Mouse (Mus musculus) neural tube, embryonic 15.5 days (tissue): ENCODE measurements around the gene Gm20388. TPM values are rescaled to one million over a fixed set of nuclear protein-coding genes. Genes with fewer than 3 reads are reported as not detected.
A peak's percentile ranks its signal among the peaks of the same experiment; 100 is the strongest.

Source experiments
- ATAC-seq: fragments of 200-750 bp; cut with Nextera tagmentation; 2 replicates; pipeline ENCODE4 v1.8.0; 2017; ENCODE audit warnings: mild to moderate bottlenecking, moderate TSS enrichment, moderate library complexity; ENCODE audit not compliant: low FRiP score
- H3K27ac ChIP-seq: fragments of 300-500 bp; sonication (generic); replicated peaks from 2 replicates; pipeline ENCODE4 v1.5.1; 2015; ENCODE audit warnings: mild to moderate bottlenecking, inconsistent platforms
- H3K27me3 ChIP-seq: fragments of 300-500 bp; sonication (generic); replicated peaks from 2 replicates; pipeline ENCODE4 v1.6.1; 2015; ENCODE audit warnings: inconsistent platforms
- H3K36me3 ChIP-seq: fragments of 300-500 bp; sonication (generic); 2 replicates; pipeline ENCODE4 v1.6.1; 2015; ENCODE audit warnings: inconsistent platforms
- H3K4me1 ChIP-seq: fragments of 300-500 bp; sonication (generic); 2 replicates; pipeline ENCODE4 v1.6.1; 2015; ENCODE audit warnings: inconsistent platforms
- H3K4me2 ChIP-seq: fragments of 300-500 bp; sonication (generic); 2 replicates; pipeline ENCODE4 v1.6.1; 2015; ENCODE audit warnings: inconsistent platforms, mild to moderate bottlenecking, moderate library complexity
- H3K4me3 ChIP-seq: fragments of 300-500 bp; sonication (generic); replicated peaks from 2 replicates; pipeline ENCODE4 v1.5.1; 2015; ENCODE audit warnings: mild to moderate bottlenecking, inconsistent platforms
- H3K9ac ChIP-seq: fragments of 300-500 bp; sonication (generic); replicated peaks from 2 replicates; pipeline ENCODE4 v1.6.1; 2015; ENCODE audit warnings: mild to moderate bottlenecking, inconsistent platforms
- H3K9me3 ChIP-seq: fragments of 300-500 bp; sonication (generic); replicated peaks from 2 replicates; pipeline ENCODE4 v1.6.1; 2016; ENCODE audit warnings: inconsistent platforms
- WGBS: fragments of 180-500 bp; shearing (Covaris S2); methylation state at CpG from one replicate; pipeline ENCODE4 v1.1.7; 2015; ENCODE audit warnings: mixed read lengths; 5-methylcytosine and 5-hydroxymethylcytosine counted together
- polyA plus RNA-seq: library from polyadenylated mRNA; unstranded; fragments of >200 nt; fragmentation: Nextera tagmentation; extraction: Ambion mirVana; gene quantifications from 2 replicates; pipeline ENCODE4 v1.2.1, GENCODE M21; 2015

The Gm20388 gene
- polyA plus RNA-seq, 1 experiment from 2014 or later: not detected

DNA sequence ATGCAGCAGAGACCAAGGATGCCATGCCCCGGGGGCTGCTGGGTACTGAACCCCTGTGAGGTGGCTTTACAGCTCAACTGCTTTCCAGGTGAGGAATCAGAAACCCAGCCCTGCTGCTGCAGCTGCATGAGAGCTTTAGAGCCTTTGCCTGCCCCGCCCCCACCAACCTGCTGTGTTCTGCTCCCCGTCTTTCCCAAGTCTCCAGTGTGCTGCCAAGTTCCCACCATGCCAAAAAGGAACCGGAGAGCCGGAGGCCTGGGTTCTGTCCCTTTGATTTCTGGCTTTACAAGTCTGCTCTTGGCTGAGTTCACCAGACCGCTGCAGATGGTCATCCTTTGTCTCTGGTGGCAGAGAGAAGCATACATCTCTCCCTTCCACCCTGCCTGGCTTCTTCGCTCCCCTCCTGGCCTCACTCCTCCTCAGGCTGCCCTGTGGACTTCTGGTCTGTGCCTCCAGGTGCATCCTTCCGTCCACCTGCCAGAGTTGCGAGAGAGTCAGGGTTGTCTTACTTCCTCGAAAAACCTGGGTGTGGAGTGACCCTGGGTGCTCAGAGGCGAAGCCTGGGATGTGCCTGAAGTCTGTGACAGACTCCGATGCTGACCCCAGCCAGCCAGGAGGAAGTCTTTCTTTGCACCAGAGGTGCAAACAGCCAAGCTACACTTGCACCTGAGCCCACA is 1086.4 kb downstream of the Gm20388 start:
- no peak for ATAC-seq
- Histone ChIP-seq H3K9ac (no peak overlapping the region), H3K27me3 (no peaks in the 10 kb centered on the region), H3K4me1 (no peaks in the 10 kb centered on the region; the same call in 1 of the 2 replicates), H3K4me2 (no peak overlapping the region), H3K4me3 (no peak overlapping the region), H3K9me3 (no peaks in the 10 kb centered on the region), H3K36me3 (no peaks in the 10 kb centered on the region), H3K27ac (no peak overlapping the region)
- 70% methylated on average over 12 of the region's 12 CpGs for WGBS

- Histone ChIP-seq H3K27me3 (no peaks in the 10 kb centered on the region), H3K4me3 (no peak overlapping the region), H3K9ac (no peak overlapping the region), H3K9me3 (no peaks in the 10 kb centered on the region), H3K27ac (no peak overlapping the region), H3K36me3 (no peaks in the 10 kb centered on the region), H3K4me1 (peaks cover 7% of the 10 kb centered on the region), H3K4me2 (no peak overlapping the region)
- 83% methylated on average over 9 of the region's 9 CpGs for WGBS
- ATAC-seq: no peak
These were observed 1087.3 kb downstream of the Gm20388 start for GRCm38 (mm10) chr8:120997926-120998325.

GRCm38 (mm10) chr8:120998966-120999365 is 1088.3 kb downstream of the Gm20388 start:
- H3K27me3 ChIP-seq: no peaks in the 10 kb centered on the region
- no peak overlapping the region for H3K4me3 ChIP-seq
- no peak overlapping the region for H3K9ac ChIP-seq
- H3K27ac ChIP-seq: no peak overlapping the region
- peaks cover 13% of the 10 kb centered on the region for H3K4me1 ChIP-seq
- no peaks in the 10 kb centered on the region for H3K9me3 ChIP-seq
- no peak overlapping the region for H3K4me2 ChIP-seq
- H3K36me3 ChIP-seq: no peaks in the 10 kb centered on the region
- 74% methylated on average over 14 of the region's 14 CpGs for WGBS
- no peak for ATAC-seq

DNA sequence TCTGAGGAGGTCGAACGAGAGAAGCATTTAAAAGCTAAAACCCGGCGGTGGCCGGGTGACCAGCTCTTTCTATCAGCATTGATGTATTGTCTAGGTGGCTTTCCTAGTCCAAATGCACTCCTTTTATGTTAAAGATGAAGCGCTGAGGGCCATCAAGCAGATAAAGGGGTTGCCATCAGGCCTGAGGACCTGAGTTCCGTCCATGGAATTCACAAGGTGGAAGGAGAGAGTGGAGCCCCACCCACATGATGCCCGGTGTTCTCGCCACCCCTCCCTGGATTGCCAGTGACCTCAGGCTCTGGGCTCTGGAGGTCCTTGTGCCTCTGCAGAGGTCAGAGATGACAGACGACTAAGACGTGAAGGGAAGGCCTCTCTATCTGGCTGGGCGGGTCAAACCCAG is 1091.3 kb downstream of the Gm20388 start:
- no peak overlapping the region for H3K4me2 ChIP-seq
- WGBS: 80% methylated on average over 12 of the region's 12 CpGs
- no peak for ATAC-seq
- no peak overlapping the region for H3K27ac ChIP-seq
- no peak overlapping the region for H3K4me3 ChIP-seq
- H3K4me1 ChIP-seq: peaks cover 13% of the 10 kb centered on the region
- no peaks in the 10 kb centered on the region for H3K27me3 ChIP-seq
- H3K36me3 ChIP-seq: no peaks in the 10 kb centered on the region
- H3K9me3 ChIP-seq: peaks cover 9% of the 10 kb centered on the region; the same call in 1 of the 2 replicates
- H3K9ac ChIP-seq: no peak overlapping the region

GRCm38 (mm10) chr8:121002871-121003539 is 1092.4 kb downstream of the Gm20388 start:
- Histone ChIP-seq H3K4me2 (no peak overlapping the region), H3K9me3 (peaks cover 12% of the 10 kb centered on the region; the same call in 1 of the 2 replicates), H3K27ac (no peak overlapping the region), H3K4me1 (peaks cover 13% of the 10 kb centered on the region; the same call in 1 of the 2 replicates), H3K4me3 (no peak overlapping the region), H3K36me3 (no peaks in the 10 kb centered on the region), H3K27me3 (no peaks in the 10 kb centered on the region), H3K9ac (no peak overlapping the region)
- WGBS: 49% methylated on average over 17 of the region's 17 CpGs
- ATAC-seq: no peak

DNA sequence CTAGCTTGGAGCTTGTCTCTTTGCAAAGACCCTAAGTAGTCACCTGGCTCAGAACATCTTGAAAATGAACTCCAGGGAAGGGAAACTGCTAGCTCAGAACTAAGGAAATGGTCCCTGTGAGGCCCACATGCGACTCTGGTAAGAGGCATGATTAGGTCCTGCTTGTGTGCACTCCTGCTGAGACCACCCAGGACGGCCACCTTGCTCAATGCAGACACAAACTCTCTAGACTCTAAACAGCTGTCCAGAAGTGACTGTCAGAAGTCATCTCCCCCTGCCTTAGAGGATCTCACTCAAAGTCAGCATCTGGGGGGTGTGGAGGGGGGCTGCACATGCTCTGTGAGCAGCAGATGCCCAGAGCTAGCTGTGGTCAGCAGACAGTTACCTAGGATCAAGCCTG is 1093.0 kb downstream of the Gm20388 start:
- Histone ChIP-seq H3K27ac (no peak overlapping the region), H3K4me3 (no peak overlapping the region), H3K4me2 (no peak overlapping the region), H3K27me3 (no peaks in the 10 kb centered on the region), H3K9ac (no peak overlapping the region), H3K9me3 (peaks cover 12% of the 10 kb centered on the region; the same call in 1 of the 2 replicates), H3K36me3 (no peaks in the 10 kb centered on the region), H3K4me1 (peaks cover 13% of the 10 kb centered on the region; the same call in 1 of the 2 replicates)
- ATAC-seq: no peak
- WGBS: 55% methylated on average over 2 of the region's 2 CpGs

- no peak for ATAC-seq
These were observed 1102.7 kb downstream of the Gm20388 start for GRCm38 (mm10) chr8:121013318-121013717.

GRCm38 (mm10) chr8:121016621-121017020 is 1106.0 kb downstream of the Gm20388 start:
- no peak for ATAC-seq
- 83% methylated on average over 17 of the region's 17 CpGs for WGBS
- Histone ChIP-seq H3K4me3 (no peak overlapping the region), H3K36me3 (no peaks in the 10 kb centered on the region), H3K9me3 (no peaks in the 10 kb centered on the region), H3K9ac (no peak overlapping the region), H3K4me1 (peaks cover 9% of the 10 kb centered on the region; the same call in 1 of the 2 replicates), H3K27me3 (no peaks in the 10 kb centered on the region), H3K27ac (no peak overlapping the region), H3K4me2 (no peak overlapping the region)

More at GRCm38 (mm10) chr8:121013318-121013717, 1102.7 kb downstream of the Gm20388 start:
- Histone ChIP-seq H3K27ac (no peak overlapping the region), H3K9me3 (no peaks in the 10 kb centered on the region), H3K4me2 (no peak overlapping the region), H3K9ac (no peak overlapping the region), H3K4me3 (no peak overlapping the region), H3K4me1 (peaks cover 9% of the 10 kb centered on the region; the same call in 1 of the 2 replicates), H3K27me3 (no peaks in the 10 kb centered on the region), H3K36me3 (no peaks in the 10 kb centered on the region)
- WGBS: 33% methylated on average over 6 of the region's 6 CpGs

DNA sequence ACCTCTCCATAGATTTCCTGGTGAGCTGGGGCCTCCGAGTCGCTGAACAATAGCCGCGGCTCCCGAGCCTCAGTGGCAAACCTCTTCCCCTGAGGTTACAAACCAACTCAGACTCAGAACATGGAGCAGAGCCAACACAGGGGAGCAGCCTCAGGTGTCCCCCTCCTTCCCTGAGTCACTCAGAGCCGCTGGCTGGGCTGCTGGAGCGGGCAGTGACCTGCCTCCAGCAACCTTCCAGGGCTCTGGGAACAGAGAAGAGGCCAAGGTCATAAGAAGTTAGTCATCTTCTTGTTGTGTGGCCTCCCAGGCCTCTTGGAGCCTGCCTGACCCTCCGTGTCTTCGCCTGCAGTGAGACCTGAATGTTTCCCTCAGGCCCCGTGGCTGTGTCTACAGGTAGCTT is 1107.6 kb downstream of the Gm20388 start:
- Histone ChIP-seq H3K4me2 (no peak overlapping the region), H3K4me3 (no peak overlapping the region), H3K4me1 (peaks cover 6% of the 10 kb centered on the region; the same call in 1 of the 2 replicates), H3K36me3 (no peaks in the 10 kb centered on the region), H3K9me3 (no peaks in the 10 kb centered on the region), H3K27me3 (0 out of 2 replicates have a peak, but pooled peaks cover 3% of the 10 kb centered on the region), H3K9ac (no peak overlapping the region), H3K27ac (0 out of 2 replicates have a peak overlapping the region, but pooled peaks have one; percentile 3)
- WGBS: 85% methylated on average over 10 of the region's 10 CpGs
- no peak for ATAC-seq

- Histone ChIP-seq H3K27me3 (peaks cover 8% of the 10 kb centered on the region; the same call in 1 of the 2 replicates), H3K27ac (no peak overlapping the region), H3K4me1 (peaks cover 9% of the 10 kb centered on the region; the same call in 1 of the 2 replicates), H3K9me3 (no peaks in the 10 kb centered on the region), H3K4me3 (no peak overlapping the region), H3K4me2 (no peak overlapping the region), H3K36me3 (no peaks in the 10 kb centered on the region), H3K9ac (no peak overlapping the region)
- 73% methylated on average over 12 of the region's 12 CpGs for WGBS
- no peak for ATAC-seq
These were observed 1110.8 kb downstream of the Gm20388 start for GRCm38 (mm10) chr8:121021488-121021887.

DNA sequence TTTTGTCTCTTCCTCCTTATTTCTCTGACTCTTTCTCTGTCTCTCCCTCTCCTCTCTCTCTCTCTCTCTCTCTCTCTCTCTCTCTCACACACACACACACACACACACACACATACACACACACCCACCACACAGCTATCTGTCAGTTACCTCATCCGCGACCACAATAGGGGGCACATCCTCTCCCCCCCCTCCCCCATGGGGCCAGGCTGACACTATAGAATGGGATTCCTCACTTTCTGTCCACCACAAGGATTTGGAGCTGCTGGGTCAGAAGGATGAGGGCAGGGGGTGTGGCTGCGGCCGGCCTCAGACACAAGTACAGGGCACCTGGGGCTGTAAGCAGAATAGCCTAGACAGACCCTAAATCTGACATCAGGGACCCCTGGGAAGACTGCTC is 1112.4 kb downstream of the Gm20388 start:
- no peak for ATAC-seq
- Histone ChIP-seq H3K9me3 (no peaks in the 10 kb centered on the region), H3K4me3 (no peak overlapping the region), H3K36me3 (no peaks in the 10 kb centered on the region), H3K9ac (no peak overlapping the region), H3K27ac (no peak overlapping the region), H3K4me1 (peaks cover 11% of the 10 kb centered on the region), H3K4me2 (no peak overlapping the region), H3K27me3 (peaks cover 8% of the 10 kb centered on the region; the same call in 1 of the 2 replicates)
- WGBS: 81% methylated on average over 4 of the region's 4 CpGs

DNA sequence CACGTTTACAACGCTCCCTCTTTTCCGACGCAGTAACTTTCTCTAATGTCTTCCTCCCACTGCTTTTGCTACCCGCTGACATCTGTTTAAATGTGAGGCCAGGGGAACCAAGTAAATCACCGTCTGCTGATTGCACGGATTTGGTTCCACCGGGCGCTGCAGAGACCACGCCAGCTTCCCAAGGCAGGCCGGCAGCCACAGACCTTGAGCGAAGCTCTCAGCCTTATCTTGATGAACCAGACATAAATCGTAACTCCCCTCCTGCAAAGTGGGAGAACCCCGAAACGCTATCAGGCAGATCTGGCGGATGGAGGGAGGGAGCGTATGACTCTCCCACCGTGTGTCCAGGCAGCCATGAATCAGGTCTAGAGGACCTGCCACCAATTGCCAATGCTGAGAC is 1113.1 kb downstream of the Gm20388 start:
- Histone ChIP-seq H3K9me3 (no peaks in the 10 kb centered on the region), H3K4me1 (peaks cover 12% of the 10 kb centered on the region), H3K27ac (no peak overlapping the region), H3K9ac (no peak overlapping the region), H3K27me3 (peaks cover 8% of the 10 kb centered on the region; the same call in 1 of the 2 replicates), H3K36me3 (no peaks in the 10 kb centered on the region), H3K4me3 (no peak overlapping the region), H3K4me2 (no peak overlapping the region)
- WGBS: 23% methylated on average over 18 of the region's 18 CpGs
- ATAC-seq: no peak
